Mouse (Mus musculus) gonadal fat pad, adult 2 months (tissue): ENCODE measurements around the gene 1810024B03Rik. TPM values are rescaled to one million over a fixed set of nuclear protein-coding genes. Genes with fewer than 3 reads are reported as not detected.
"Not testable (repeated sequence)": the region's sequence is repeated elsewhere in the genome, so short reads cannot be mapped to it uniquely, and the experiment has no call there.

Source experiments
- DNase-seq: peaks from one replicate; pipeline ENCODE4 v3.0.0-alpha.2; 2012; ENCODE audit warnings: low read depth
- polyA plus RNA-seq: library from polyadenylated mRNA; depleted of rRNA; stranded (reverse); fragments of >200 nt; gene quantifications from 2 replicates; pipeline ENCODE4 v1.2.3, GENCODE M21; 2012; rRNA removed

1810024B03Rik gene
- polyA plus RNA-seq, result 2.2 and 2.8 TPM in 2 replicates

DNA sequence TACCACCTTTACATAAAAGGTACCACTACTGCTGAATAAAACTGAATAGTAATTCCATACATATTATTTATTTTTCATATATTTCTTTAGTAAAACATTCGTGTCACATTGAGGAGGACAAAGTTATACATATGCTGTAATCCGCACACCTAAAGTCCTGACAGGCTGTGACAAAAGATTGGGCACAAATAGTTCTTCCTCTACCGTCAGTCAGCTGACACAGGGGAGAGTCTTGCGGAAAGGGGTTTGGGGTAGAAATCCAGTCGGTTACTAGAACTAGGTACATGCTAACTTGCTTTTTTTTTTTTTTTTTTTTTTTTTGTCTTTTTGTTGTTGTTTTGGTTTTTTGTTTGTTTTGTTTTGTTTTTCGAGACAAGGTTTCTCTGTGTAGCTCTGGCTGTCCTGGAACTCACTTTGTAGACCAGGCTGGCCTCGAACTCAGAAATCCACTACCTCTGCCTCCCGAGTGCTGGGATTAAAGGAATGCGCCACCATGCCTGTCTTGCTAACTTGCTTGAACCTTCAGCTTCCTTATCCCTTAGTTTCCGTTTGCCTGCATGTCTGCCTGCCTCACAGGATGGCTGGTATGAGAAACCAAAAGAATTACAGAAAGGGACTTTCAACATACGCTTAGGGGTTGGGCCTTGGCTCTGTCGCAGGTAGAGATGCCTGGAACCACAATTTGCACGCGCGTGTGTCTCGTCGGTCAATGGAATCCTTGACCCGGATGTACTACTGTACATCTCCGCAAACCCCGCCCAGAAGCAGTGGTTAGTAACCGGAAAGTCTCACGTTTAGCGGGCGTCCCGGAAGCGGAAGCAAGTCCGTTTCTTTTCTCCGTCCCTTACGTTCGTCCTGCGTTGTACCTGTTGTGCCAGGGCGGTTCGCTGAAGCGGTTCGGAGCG is at the start of gene 1810024B03Rik, which contains the start of gene Snrnp200:
TSS of gene 1810024B03Rik (minus strand) at position 734 of the 905 bp plus-strand sequence.
TSS of gene Snrnp200 (plus strand) at position 840 of the 905 bp plus-strand sequence.
- peak; percentile 89 for DNase-seq

DNA sequence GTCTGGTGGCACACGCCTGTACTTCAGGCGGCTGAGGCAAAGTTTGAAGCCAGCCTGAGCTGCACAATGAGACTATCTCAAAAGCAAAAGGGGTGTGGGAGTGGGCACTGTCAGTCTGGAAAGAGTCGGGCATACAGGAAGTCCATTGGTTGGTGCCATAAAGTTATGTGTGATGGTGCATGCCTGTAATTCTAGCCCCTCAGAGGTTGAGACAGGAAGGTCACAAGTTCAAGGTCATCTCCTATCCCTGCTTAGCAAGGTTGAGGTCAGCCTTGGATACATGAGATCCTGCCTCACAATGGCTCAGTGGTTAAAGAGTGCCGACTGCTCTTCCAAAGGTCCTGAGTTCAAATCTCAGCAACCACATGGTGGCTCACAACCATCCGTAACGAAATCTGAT is 47.2 kb upstream of the 1810024B03Rik start:
- DNase-seq, result no peak

DNA sequence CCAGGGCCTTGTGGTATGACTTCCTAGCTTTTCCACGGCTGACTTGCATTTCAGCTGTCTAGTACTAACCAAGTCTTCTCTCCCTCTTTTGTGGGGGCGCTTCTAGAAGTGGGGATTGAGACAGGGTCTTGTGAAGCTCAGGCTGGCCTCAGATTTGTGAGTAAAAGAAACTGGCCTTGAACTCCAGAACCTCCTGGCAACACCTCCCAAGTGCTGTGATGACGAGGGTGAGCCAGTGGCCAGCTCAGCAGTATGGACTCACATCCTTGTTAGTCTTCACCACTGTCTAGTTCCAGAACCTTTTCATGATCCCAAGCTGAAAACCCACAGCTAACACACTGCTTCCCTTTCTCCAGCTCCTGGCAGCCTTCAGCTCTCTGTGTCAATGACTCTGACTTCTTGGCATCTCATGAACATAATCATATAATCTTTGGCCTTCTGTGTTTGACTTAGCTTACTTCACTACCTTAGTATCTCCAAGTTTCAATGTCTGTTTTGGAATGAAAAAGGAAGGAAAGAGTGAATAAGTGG is 46.6 kb upstream of the 1810024B03Rik start:
- no peak for DNase-seq

DNA sequence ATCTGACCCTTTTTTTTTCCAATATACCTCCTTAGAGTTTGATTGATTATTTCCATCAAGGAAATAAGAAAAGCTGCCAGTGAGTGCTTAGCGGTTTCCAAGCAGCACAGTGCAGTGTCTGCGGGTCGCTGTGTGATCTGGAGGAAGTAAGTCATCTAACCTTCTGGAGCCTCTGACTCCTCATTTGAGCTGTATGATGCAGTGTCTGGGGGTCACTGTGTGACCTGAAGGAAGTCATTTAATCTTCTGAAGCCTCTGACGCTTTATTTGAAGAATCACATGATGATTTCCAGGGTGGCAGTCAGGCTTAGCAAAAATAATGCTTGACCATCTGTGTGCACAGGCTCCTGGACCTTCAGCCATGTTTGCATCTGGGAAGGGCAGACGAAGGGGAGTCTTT is 44.7 kb upstream of the 1810024B03Rik start:
- no peak for DNase-seq

DNA sequence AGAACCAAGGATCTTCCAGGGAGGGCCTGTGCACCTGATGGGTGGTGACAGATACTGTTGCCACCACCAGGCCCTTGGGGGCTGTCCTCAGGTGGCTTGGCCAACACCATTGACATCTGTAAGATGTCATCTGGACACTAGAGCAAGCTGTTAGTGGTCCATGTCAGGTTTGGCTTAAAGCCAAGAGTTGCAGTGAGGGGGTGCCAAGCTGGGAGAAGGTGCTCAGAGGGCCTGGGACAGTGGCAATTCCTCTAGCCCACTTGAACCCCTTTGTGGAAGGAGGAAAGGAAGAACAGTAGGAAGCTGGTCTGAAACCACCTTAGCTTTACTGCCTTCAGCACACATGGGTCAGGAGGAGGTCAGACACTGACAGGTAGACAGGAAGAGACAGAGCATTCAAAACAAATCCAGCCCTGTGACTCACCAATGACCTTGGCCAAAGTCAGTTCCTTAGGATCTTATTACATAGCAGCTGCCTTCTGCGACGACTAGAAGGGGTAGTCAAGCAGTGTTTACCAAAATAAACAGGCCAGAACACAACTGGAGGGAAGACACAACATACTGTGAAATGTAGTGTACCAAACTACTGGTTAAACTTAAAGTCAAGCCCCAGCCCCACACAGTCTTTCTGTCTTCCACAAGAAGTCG is 43.9 kb upstream of the 1810024B03Rik start:
- no peak for DNase-seq

DNA sequence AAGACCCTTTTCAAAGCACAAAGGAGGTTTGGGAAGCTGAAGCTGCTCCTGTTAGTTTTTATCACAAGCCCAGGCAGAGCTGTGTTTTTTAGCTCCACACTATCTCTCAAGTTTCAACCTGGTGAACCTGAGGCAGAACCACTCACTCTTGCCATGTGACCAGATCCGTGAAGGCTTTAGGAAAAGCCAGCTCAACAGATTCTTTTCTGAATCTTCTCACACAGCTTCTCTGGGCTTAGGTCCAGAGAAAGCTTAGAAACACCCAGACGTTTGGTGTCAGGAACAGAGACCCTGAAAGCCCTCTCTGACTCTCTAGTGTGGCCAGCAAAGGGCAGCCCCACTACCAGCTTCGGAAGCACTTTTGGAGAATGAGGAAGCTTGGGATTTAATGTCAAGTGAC is 43.4 kb upstream of the 1810024B03Rik start:
- no peak for DNase-seq

DNA sequence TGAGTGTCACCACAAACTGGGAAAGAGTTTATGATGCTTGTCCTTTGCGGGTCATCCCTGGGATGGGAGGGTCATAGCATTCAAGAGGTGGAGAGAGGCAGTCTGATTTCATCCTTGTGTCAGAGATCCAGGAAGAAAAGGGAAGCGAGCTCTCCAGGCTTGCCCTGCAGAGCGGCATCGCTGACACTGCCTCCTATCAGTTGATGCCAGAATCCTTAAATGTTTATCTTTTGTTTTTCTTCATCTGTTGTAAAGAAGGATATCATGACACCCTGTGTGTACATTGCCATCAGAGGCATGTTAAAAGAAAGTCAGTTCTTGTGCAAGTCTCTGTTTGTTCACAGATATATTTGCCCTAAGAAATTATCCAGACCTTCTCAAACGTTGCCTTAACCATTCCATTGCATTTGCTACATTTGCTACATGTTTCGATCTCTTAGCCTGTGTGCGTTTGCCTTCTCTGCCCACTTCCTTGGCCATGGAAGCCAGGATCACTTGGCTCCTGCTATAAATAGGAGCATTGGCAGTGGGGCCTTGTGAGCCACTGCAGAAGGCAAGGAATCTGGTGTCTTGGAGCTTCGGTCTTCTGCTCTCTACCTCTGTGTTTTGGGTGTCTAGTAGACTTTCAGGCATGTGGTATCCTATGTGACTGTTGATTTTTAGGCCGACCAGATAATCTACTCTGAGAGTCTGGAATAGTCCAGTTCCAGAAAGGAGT is 42.4 kb upstream of the 1810024B03Rik start:
- no peak for DNase-seq

DNA sequence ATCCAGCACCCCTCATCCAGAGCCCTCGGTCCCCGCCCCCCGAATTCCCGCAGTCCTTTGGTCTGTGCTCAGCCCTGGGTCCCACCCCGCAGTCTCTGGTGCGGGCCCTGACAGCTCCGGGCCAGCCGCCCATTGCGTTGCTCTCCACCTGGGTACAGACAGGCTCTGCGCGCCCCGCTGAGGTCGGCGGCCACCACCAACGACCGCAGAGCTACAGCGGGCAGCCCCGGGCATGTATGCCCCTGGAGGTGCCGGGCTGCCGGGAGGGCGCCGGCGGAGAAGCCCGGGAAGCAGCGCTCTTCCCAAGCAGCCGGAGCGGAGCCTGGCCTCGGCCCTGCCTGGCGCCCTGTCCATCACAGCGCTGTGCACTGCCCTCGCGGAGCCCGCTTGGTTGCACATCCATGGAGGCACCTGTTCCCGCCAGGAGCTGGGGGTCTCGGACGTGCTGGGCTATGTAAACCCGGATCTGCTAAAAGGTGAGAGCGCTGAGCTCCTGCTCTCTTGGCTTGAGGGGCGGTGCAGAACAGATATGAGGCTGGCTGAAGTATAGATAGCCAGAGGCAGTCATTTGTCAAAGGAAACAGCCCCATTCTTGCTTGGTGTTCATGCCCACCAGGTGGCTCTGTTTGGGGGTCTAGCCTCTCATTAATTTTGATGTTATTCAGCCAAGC is 40.4 kb upstream of the 1810024B03Rik start:
- no peak for DNase-seq

DNA sequence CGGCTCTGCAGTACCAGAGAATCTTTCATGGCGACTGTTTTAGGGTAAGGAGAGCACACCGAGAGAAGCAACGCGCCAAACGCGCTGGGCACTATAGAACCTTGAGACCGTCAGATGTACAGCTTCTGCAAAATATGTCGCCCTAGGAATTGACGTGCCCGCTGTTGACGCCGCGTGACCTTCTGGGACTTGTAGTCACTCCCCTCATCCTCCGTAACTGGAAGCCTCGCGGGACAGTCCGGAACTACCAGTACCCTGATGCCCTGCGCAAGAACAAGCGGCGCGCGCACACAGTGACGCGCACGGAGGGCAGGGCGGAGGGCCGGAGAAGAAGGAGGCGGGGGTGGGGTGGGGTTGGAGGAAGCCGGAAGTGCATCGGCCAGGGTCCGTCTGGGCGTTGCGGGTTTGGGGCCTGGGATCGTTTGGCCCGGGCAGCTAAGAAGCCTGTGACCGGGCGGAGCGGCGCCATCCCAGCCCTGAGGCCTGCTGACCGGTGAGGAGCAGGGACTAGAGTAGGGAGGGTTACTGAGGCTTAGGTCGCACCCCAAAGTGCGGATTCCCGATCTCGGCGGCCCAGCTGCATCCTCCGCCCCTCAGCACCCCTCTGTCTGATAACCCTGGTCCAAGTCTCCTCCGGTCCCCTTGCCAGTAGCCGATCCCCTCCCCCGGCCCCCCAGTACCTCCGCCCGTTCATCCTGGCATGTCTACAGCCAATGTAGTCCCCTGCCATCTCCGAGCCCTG is 39.7 kb upstream of the 1810024B03Rik start, which contains the start of the genes Ciao1 and Tmem127:
TSS of gene Ciao1 (minus strand) at position 225 of the 742 bp plus-strand sequence.
TSS of gene Tmem127 (plus strand) at position 317 of the 742 bp plus-strand sequence.
- DNase-seq, result peak; percentile 84

DNA sequence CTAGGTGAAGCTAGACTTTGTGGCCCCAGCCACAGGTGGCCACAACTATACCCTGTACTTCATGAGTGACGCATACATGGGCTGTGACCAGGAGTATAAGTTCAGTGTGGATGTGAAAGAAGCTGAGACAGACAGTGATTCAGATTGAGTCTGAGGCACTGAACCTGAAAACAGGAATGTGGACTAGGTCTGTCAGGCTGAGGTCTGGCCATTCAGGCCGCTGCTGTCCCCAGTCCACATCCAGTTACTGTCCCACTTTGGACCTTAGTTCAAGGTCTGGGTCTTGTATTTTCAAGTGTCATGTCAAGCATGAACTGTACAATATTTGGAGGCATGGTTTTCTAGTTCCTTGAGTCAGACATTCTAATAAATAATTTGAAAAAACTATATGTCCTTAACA is 32.0 kb upstream of the 1810024B03Rik start:
- no peak for DNase-seq

DNA sequence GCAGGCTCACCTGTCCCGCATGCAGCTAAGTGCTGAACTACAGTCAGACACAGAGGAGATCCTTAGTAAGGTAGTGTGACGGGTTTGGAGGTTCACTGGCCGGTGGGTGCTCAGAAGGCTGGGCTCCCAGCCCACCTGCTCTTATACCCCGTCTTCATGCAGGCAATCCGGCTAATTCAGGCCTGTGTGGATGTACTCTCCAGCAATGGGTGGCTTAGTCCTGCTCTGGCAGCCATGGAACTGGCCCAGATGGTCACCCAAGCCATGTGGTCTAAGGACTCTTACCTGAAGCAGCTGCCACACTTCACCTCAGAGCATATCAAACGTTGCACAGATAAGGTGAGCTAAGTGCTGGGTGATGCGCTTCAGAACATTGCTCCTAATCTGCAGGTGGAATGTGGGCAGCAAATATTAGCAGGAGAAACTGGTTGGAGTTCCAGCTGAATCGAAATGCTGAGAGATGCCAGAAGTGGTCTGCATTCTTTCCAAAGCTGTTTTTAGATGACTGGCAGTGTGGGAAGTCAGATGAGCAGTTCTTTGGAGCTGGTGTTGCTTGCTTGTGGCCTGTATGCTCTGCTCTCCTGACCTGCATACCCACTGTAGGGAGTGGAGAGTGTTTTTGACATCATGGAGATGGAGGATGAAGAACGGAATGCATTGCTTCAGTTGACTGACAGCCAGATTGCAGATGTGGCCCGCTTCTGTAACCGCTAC is 30.0 kb upstream of the 1810024B03Rik start:
- DNase-seq, result no peak

DNA sequence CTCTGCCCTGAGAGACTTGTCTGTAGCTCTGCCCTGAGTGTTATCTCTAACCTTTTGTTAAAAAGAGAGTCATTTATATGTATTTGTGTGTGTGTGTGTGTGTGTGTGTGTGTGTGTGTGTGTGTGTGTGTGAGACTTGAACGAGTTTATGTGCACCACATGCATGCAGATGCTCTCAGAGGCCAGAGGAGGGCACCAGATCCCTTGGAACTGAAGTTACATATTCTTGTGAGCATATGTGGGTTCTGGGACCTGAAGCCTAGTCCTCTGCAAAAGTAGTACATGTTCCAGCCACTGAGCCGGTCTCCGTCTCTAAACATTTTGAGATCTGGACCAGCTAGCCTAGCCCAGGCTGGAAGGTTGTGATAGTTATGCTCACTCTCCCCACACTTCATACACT is 17.2 kb upstream of the 1810024B03Rik start:
- no peak for DNase-seq

DNA sequence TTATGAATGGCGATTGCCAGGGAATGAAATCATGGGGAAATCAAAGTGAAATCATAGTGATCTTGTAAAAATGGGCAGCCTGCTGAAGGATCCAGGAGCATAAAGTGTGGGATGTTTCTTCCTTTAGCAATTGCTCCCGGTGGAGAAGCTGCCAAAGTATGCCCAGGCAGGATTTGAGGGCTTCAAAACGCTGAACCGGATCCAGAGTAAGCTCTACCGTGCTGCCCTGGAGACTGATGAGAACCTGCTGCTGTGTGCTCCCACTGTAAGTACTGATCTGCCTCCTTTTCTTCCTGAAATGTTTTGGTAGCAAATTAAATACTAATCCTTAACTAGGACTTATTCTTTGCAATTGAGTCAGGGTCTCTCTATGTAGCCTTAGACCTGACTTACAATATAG is 9.7 kb upstream of the 1810024B03Rik start:
- no peak for DNase-seq

DNA sequence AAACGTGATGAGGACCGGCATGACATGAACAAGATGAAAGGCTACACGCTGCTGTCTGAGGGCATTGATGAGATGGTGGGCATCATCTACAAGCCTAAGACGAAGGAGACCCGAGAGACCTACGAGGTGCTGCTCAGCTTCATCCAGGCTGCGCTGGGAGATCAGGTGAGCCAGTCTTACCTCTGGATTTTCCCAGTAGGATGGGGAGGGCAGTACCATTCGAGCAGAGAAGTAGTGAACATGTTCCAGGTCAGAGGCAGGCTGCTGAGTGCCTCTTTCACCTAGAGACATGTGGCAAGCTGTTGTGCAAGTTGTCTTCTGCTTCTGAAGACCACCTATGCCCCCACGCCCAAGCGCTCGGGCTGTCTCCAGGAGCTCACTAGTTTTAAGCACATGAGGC is 2.6 kb upstream of the 1810024B03Rik start:
- no peak for DNase-seq

DNA sequence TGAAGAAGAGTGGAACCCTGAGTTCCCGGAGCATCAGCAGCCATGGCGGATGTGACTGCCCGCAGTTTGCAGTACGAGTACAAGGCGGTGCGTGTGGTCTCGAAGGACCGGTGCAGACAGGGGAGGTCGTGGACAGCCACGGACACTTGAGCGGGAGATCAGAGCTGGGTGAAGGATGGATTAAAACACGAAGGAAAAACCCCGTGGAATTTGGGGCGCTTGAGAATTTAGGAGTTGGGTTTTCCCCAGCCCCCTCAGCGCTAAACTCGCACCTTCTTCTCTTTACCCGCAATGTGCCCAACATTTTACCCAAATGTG is 331 bp upstream of the 1810024B03Rik start:
- DNase-seq, result no peak

DNA sequence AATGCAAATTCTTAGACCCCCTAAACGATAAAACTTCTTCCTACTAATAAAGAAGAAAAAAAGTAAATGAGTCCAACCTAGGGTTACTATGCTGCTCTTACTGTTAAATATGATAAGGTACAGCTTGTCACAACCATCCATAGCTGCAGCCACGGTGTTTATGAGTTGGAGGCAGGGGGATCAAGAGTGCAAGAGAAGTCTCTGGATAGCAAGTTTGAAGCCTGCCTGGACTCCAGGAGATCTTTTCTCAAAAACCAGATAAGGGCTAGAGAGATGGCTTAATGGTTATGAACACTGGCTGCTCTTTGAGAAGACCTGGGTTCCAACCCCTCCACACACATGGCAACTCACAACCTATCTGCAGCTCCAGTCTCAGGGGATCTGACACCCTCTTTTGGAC is 1.2 kb downstream of the 1810024B03Rik start:
- no peak for DNase-seq

DNA sequence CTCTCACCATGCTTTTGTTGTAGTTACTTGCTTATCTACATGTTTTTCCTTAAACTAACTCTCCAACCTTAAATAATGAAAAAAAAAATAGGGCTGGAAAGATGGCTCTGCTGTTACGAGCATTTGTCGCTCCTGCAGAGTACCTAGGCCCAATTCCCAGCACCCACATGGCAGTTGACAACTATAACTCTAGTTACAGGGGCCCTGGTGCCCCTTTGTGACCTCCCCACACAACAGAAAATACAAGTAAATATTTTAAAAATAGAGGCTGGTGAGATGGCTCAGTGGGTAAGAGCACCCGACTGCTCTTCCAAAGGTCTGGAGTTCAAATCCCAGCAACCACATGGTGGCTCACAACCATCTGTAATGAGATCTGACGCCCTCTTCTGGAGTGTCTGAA is 2.1 kb downstream of the 1810024B03Rik start:
- not testable (repeated sequence) for DNase-seq

DNA sequence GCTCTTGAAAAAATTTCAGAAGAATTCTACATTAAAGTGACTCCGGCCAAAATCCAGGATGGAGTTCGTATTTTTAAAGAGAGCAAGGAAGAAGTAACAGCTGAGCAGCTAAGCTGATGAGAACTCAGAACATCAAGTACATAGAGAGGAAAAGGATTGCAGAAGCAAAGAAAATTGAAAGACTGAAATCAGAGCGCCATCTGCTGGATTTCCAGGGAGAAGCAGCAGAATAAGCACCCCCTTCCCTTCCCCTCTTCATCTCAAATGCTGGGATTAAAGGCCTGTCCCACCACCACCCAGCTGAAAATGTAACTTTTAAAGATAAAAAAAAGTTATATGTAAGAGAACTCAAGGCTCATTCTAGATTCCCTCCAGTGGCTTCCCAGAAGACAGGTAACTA is 3.1 kb downstream of the 1810024B03Rik start:
- no peak for DNase-seq

DNA sequence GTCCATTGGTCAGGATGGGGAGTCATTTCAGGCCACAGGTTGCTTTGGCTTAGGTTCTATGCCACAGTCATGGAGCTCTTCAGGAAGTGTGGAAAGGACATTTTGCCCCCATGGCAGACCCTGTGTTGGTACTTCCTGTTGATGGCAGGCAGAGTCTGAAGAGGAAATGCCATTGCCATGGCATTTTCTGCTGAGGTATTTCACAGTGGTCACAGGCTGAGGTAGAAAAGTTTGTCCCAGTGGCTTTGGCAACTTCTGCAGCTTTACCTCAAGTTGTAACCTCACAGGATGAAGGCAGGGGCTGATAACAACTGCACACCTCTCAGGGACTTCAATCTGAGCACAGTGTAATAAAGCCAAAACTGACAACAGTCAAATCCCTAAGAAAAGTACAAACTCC is 18.5 kb downstream of the 1810024B03Rik start:
- no peak for DNase-seq
